Mouse (Mus musculus) heart, postnatal 36 days (tissue): ENCODE results near the gene Raly. TPM values are rescaled to one million over a fixed set of nuclear protein-coding genes. Genes with fewer than 3 reads are reported as not detected.
"Not testable (repeated sequence)": the region's sequence is repeated elsewhere in the genome, so short reads cannot be mapped to it uniquely, and the experiment has no call there.

Experiments
- DNase-seq, 2 experiments: peaks; one replicate each; pipeline ENCODE4 v3.0.0; 2021 to 2022
- intact Hi-C: fragments of 180-260 bp; cut with DNase I; formaldehyde crosslinking; loops from one replicate; pipeline ENCODE4 v1.15.1; 2025
- total RNA-seq, 2 experiments: library from RNA; stranded (reverse); gene quantifications; 2 replicates each; pipeline ENCODE4 v1.2.3; 2021

Raly gene
- total RNA-seq, 2 experiments from 2014 or later, result 99.3 to 104 TPM

DNA sequence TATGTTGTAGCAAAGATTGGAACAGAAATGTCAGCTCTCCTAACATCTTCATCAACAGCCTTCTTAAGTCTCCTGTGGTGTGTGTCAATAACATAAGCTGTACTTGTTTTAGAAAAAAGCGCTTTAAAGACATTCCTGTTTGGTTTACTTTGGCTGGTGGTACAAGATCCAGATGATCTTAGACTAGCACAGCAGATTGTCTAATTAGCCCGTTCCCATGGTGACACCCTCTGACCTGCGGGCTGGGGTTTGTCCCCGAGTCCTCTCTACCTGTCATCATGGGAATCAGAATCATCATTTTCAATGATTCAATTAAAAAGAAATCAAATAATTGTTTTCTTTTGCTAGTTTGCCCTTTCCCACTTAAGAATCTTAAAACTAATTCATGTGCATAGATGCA lies 36.6 kb downstream of the Raly start:
- intact Hi-C loops, result no loop called here
- no peak for DNase-seq

DNA sequence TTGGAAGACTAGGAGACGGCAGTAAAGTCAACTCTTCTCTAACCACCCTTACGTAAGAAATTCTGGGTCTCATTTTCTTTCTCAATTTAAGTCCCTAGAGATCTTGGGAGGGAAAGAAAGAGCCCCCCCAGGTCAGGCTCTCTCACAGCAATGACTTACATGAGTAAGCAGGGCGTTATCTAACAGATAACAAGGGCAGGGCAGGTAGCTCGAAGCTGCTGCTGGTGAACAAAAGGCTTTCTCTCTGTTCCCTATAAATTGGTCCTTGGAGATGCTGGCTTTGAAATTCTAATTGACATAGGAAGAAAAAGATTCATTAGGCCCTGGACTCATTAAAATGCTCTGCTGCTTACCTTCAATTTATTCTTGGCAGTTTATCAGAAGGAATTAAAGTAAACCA lies 41.6 kb downstream of the Raly start:
- intact Hi-C loops, result no loop called here
- DNase-seq, result no peak

DNA sequence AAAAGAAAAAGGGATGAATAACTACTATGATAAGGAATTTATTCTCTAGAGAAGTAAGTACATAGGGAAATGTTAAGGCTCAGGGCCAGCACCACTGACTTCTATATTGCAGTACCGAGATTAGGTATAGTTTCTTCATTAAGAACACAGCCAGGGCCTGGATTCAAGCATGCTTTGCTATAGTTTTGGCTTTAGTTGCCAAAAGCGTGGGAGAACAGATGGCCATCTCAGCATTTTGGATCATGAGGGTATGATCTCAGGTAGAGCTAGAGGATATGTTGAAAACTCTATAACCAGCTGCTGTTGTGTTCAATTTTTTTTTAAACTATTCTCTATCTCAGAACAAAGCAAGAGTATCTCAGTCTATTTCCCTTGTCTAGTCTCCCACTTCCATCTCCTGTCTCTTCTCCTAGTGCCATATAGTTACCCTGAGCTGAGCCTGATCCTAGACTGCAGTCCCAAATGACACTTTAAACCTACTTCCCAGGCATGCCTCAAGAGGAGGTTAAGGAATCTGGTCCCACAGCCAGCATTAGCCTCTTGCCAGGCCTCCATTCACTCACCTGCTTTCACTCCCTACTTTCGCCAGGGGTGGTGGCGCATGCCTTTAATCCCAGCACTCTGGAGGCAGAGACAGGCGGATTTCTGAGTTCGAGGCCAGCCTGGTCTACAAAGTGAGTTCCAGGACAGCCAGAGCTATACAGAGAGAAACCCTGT lies 43.4 kb downstream of the Raly start:
- intact Hi-C loops, result no loop called here
- no peak for DNase-seq

DNA sequence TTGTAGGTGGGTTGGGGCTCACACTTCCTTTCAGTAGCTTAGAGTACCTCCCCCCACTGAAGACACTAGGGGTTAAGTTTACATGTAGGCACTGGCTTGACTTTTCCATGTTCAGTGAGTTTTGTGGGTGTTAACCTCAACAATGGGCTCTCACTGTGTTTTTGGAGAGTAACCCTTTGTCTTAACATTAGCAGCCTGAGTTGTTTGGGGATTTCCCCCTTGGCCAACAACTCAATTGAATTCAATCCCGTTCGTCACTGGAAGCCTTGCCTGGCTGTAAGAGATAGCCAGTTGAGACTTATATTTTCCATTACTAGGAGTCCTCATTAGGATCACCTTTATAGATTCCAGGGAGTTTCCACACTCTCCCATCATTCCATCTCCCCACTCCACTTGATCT lies 45.6 kb downstream of the Raly start:
- intact Hi-C loops, result no loop called here
- no peak for DNase-seq

DNA sequence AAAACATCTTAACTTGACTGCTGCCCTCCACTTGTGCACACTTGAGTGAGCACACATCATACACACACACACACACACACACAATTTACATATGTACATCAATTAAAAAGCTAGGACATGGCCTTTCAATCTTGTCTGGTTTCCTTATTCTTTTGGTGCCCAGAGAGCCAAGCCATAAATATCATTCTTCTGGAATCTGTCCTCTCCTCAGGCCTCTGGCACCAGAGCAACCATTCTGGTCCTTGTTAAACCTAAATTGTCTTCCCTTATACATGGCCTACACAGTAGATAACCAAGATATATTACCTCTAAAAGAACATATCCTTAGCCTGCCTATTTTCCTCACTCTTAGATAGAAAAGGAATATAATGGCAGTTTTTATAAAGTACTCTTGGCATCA lies 57.2 kb downstream of the Raly start:
- DNase-seq, result no peak
- intact Hi-C loops, result no loop called here

DNA sequence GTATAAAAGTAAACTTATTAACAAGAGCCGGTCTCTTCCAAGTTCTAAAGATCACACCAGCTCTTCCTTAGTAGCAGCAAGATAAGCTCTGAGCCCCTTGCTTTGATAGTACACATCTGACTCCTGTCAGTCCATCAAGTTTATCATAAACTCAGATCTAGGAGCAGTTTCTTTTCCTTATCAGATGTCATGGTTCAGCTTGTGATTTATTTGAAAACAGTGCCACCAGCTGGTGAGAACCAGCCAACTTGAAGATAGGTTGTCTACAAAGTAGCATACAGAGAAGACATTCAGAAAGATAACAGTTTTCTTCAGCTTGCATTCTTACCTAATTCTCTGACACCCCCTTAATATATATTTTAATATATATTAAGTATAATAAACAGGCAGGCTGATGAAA lies 64.5 kb downstream of the Raly start:
- DNase-seq, result peak; percentile 52 to 62
- intact Hi-C loops, result loop anchor here (1.0 to 5.0 kb wide), 3 partner anchors 65 to 152 kb away; partner anchors contain the start of genes Raly and a

DNA sequence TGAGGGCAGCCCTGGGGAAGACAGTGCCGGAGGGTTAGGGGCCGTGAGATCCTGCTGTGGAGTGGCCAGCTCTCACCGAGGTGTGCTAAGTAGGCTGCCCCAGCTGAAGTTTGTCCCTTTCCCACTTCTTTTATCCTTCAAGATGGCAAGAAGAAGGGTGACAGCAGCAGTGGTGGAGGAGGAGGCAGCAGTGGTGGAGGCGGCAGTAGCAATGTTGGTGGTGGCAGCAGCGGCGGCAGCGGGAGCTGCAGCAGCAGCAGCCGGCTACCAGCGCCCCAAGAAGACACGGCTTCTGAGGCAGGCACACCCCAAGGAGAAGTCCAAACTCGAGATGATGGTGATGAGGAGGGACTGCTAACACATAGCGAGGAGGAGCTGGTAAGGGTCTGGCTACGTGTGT lies 72.8 kb downstream of the Raly start:
- intact Hi-C loops, result no loop called here
- DNase-seq, result no peak

DNA sequence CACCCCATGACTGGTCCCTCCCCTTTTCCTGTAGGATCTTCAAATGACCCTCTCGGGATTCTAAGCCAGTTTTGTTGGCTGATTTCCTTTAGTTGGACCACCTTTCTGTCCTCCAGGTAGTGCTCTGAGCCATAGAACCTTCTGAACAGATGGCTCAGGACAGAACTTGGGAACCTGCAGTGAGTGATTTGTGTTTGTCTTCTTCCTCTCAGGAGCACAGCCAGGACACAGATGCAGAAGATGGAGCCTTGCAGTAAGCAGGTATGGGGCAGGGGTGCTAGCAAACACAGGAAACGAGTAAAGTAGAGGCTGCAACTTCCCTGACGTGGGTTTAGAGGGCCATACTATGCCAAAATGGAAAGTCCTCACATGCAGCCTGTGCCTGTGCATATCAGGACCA lies 74.8 kb downstream of the Raly start:
- intact Hi-C loops, result no loop called here
- no peak for DNase-seq

DNA sequence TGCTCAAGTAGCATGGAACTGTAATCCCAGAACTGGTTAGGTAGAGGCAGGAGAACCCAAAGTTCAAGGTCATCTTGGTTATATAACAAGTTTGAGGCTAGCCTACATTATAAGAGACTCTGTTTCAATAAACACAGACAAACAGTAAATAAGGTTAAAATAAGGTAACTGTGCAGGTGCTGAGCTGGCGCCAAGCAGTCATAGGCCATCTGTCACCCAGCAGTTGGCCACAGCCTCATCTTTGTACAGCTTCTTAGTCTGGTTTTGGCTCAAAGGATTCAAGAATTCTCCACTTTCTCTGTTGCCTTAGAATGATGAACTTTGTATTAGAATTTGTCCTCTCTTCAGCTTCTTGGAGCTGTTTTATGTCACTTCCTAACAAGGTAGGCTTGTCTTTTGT lies 77.2 kb downstream of the Raly start:
- intact Hi-C loops, result no loop called here
- DNase-seq, result no peak

DNA sequence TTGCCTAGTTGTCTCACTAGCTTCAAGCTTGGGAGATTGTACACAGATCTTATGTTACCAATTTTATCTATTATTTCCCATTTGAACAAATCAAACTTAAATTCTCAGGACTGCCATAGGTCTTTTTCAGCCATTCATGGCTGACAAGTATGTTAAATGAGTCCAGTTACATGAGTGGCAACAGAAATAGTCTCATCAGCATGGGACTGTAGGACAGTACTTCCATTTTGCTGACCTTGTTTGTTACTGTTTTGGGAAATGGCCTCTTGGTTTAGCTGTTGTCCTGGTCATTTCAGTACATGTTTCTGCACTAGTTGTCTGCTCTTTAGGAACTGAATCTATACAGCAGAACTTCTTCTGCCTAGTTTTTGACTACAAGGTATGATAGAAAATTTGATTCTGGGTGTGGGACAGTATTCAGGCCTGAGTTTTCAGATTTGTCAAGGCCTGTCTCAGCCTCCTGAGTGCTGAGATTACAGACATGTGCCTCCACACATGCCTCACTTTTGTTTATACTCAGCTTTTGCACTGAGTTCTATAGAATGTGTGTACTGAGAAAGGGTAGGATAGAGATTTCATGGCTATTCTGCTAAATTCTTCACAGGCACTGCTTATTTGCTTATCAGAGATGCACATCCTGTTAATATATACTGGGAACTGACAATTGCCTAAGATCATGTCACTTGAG lies 79.2 kb downstream of the Raly start:
- DNase-seq, result no peak
- intact Hi-C loops, result no loop called here

DNA sequence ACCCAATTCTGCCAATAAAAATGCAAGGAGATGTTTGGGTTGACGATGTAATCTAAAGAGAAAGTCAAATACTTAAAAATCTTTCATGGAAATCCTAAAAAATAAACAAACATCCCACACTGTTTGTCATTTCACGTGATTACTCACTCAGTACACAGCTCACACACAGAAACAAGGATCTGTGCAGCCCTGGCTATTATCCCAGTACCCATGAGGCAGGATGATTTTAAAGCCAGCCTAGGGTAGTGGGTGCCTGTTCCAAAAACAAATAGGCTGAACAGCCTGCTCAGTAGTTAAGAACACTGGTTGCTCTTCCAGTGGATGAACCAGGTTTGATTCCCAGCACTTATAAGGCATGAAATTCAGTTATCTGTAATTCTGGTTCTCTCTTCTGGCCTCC lies 85.7 kb downstream of the Raly start:
- intact Hi-C loops, result no loop called here
- no peak for DNase-seq

DNA sequence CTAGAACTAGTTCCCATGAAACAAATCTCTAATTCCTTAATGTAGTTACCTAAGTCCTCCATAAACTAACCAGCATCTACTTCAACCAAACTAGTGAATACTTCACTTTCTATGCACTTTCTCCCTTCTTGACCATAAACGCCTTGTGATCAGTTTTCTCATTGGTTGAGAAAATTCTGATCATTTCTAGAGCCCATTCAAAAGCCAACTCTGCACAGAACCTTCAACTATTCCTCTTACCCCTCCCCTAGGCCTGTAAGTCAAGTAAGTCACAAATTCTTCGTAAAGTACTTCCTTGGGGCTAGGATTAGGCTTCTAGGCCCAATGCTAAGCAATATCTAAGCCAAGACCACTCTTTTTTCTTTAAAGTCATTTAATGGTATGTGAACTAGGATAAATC lies 100.7 kb downstream of the Raly start:
- intact Hi-C loops, result loop anchor here (5.0 kb wide), 2 partner anchors 181 to 234 kb away; partner anchors contain the start of gene Ahcy
- no peak for DNase-seq

DNA sequence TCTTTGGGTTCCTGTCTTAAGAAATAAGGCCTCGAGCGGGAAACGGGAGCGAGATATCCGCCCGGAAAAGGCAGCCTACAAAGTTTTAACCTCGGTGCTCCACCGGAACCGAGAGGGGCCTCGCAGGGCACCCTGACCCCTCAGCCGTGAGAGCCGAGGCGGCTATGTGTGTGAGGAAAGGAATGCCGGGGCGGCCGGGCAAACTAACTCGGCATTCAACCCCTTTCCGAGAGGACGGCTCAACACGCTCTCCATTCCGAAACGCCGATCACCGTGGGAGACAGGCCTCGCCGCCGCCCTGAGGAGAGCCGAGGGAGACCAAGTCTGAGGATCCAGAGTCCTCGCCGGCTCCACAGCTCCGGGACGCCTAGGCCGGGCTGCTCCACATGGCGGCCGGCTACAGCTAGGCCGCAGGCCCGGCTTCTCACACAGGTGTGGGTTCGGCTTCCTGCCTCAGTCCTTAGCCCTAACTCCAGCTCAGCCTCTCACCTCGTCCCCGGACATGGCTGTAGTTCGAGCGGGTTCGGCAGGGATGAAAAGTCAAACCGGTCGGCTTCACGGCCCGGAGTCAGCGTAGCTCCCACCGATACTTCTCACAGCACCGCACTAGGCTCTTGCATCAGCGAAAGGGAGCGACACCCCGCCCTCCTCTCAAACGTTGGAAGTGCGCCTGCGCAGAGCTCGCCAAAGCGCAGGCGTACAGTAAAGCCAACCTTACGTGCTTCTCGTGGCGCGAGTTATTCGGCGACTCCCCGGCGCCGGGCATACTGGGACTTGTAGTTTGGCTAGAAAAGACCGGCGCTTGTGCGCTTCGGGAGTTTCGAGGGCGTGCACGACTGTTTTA lies 101.5 kb downstream of the Raly start, which contains the start of gene Eif2s2:
TSS of gene Eif2s2 (minus strand) at position 735 of the 844 bp plus-strand sequence.
- intact Hi-C loops, result loop anchor here (2.0 to 5.0 kb wide), 3 partner anchors 102 to 235 kb away; partner anchors contain the start of genes Ahcy, Raly and a
- peak; percentile 94 to 95 for DNase-seq

DNA sequence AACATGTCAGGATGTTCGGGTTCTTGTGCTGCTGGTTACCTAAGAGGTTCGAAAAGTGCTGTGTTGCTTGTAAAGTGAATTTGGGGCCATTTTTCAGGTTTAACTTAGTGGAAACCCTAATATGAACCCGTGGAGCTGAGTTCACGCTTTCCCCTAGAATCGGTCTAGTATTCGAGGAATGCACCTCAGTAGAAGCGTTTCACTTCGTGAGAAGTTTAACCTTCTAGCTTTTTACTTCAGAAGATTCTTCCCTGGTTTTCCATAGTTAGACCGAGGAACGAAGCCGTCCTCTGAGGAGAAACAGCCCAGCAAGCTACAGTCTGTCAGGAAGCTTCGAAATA lies 102.1 kb downstream of the Raly start:
- intact Hi-C loops, result loop anchor here (2.0 to 5.0 kb wide), 3 partner anchors 102 to 236 kb away; partner anchors contain the start of genes Ahcy, Raly and a
- DNase-seq, result no peak

DNA sequence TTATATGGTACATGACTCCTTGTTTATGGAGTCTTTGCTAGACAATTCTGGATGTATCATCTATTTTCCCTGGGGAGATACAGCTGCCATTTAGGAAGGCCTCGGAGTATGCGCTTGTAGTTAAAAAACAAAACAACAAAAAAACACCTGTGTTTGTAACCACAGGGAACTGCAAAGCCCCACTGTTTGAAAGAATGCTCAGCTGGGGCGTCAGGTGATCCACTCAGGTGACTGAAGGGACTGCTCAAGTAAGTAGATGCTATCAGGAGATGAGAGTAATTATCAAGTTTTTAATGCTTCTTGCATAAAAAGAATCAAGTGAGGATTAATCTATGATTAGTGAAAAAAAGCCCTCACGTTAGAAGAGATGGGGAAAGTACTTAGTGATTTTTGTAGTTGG lies 102.7 kb downstream of the Raly start:
- intact Hi-C loops, result loop anchor here (2.0 to 5.0 kb wide), 3 partner anchors 103 to 236 kb away; partner anchors contain the start of genes Ahcy, Raly and a
- DNase-seq, result no peak

DNA sequence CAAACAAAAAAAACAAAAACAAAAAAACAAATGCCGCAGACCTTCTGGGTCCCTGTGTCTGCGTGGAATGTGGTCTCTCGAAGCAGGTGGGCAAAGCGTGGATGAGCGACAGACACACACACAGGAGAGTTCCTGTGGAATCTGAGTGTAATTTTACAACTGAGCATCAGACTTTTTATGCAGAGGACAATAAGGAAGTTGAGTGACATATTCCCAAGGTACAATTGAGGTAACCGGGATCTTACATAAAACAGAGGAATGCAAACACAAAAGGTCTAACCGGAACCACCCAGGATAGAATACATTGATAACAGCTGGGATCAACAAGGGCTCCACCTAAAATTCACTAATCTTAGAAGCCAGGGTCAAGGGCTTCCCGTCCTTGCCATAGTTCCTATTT lies 108.1 kb downstream of the Raly start:
- DNase-seq, intact Hi-C loops: not testable (repeated sequence)

DNA sequence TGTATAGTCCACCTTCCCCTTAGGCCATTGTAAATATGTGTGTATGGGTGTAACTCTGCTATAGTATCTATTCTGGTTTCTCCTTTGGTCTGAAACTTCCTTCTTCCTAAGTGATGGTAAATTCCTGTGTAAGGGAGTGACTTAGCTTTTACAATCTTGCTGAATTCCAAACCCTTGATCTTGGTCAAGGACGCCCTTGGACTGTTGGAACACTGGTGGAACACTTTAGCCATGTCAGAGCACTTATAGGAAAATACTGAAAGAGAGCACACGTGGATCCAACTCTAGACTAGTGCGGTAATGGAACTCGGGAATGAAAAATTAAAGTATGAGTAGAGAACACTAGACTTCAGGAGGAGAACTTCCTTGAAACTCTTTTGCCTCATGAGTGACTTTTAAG lies 108.5 kb downstream of the Raly start:
- intact Hi-C loops, DNase-seq: not testable (repeated sequence)

DNA sequence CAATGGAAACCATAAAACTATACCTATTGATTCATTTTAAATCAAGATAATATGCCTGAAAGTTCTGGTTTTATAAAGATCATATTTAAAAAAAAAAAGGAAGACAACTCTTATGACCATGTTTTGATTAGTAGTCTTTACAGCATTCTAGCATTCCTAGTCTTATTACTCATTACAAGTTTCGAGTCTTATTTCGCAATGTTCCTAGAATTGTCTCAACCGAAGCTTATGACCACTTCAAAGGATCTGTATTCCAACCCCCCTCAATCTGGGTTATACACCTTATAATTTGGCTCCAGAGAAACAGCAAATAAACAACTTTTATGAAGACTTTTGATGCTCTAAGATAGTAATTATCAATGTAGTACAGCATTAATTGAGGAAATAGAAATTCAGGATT lies 111.2 kb downstream of the Raly start:
- no peak for DNase-seq
- intact Hi-C loops, result no loop called here

DNA sequence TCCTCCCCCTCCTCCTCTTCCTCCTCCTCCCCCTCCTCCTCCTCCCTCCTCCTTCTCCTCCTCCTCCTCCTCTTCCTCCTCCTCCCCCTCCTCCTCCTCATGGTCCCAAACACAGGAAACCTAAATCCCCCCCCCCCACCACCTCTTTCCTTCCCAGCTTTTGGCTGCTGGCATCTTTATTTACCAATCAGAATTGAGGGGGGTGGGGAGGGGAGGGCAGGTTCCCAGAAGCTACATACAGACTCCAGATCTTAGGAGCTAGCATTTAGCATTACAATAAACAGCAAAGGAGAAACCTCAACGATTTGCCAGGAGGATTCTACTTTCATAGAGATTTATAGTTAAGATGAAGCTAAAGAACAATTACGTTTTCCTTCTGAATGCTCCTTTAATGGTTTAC lies 114.9 kb downstream of the Raly start:
- DNase-seq, result no peak
- intact Hi-C loops, result no loop called here

DNA sequence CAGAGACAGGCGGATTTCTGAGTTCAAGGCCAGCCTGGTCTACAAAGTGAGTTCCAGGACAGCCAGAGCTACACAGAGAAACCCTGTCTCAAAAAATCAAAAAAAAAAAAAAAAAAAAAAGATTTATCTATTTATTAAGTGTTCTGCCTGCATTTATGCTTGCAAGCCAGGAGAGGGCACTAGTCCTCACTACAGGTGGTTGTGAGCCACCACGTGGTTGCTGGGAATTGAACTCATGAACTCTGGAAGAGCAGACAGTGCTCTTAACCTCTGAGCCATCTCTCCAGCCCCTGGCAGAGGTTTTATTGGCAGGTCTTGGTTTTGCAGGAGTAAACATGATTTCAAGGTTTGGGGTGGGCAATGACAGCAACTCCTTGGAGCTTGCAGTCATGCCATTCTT lies 117.3 kb downstream of the Raly start:
- intact Hi-C loops, DNase-seq: not testable (repeated sequence)

DNA sequence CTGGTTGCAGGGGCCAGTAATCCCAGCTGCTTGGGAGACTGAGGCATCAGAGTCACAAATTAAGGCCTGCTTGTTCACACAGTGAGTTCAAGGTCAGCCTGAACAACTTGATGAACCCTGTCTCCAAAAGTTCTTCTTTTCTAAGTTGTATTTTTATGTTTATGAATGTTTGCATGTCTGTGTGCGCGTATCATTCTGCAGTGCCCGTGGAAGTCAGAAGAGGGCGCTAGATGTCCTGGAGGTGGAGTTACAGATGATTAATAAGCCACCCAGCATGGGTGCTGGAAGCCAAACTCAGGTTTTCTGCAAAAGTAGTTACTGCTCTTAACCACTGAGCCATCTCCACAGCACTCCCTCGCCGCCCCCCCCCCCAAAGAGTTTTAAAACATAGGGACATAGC lies 118.9 kb downstream of the Raly start:
- intact Hi-C loops, result no loop called here

More for the DNA sequence above, 118.9 kb downstream of the Raly start:
- no peak for DNase-seq
